Mouse (Mus musculus) neural tube, embryonic 13.5 days (tissue): ENCODE data around the gene Ccdc78. TPM values are rescaled to one million over a fixed set of nuclear protein-coding genes. Genes with fewer than 3 reads are reported as not detected.
A peak's percentile ranks its signal among the peaks of the same experiment; 100 is the strongest.
"Not testable (repeated sequence)": the region's sequence is repeated elsewhere in the genome, so short reads cannot be mapped to it uniquely, and the experiment has no call there.

Experiments
- ATAC-seq: fragments of 200-750 bp; cut with Nextera tagmentation; 2 replicates; pipeline ENCODE4 v1.8.0; 2017; ENCODE audit warnings: low read depth, mild to moderate bottlenecking, moderate TSS enrichment, moderate library complexity
- H3K27ac ChIP-seq: fragments of 300-500 bp; sonication (generic); replicated peaks from 2 replicates; pipeline ENCODE4 v1.5.1; 2015; ENCODE audit warnings: moderate library complexity, mild to moderate bottlenecking, inconsistent platforms
- H3K27me3 ChIP-seq: fragments of 300-500 bp; sonication (generic); 2 replicates; pipeline ENCODE4 v1.6.1; 2015; ENCODE audit warnings: mild to moderate bottlenecking, inconsistent platforms
- H3K36me3 ChIP-seq: fragments of 300-500 bp; sonication (generic); 2 replicates; pipeline ENCODE4 v1.6.1; 2015; ENCODE audit warnings: mild to moderate bottlenecking, inconsistent platforms
- H3K4me1 ChIP-seq: fragments of 300-500 bp; sonication (generic); replicated peaks from 2 replicates; pipeline ENCODE4 v1.6.1; 2015; ENCODE audit warnings: inconsistent platforms
- H3K4me2 ChIP-seq: fragments of 300-500 bp; sonication (generic); 2 replicates; pipeline ENCODE4 v1.6.1; 2015; ENCODE audit warnings: inconsistent platforms, mild to moderate bottlenecking, moderate library complexity
- H3K4me3 ChIP-seq: fragments of 300-500 bp; sonication (generic); 2 replicates; pipeline ENCODE4 v1.5.1; 2015; ENCODE audit warnings: mild to moderate bottlenecking, inconsistent platforms
- H3K9ac ChIP-seq: fragments of 300-500 bp; sonication (generic); 2 replicates; pipeline ENCODE4 v1.6.1; 2015; ENCODE audit warnings: moderate library complexity, mild to moderate bottlenecking, inconsistent platforms
- H3K9me3 ChIP-seq: fragments of 300-500 bp; sonication (generic); 2 replicates; pipeline ENCODE4 v1.6.1; 2016; ENCODE audit warnings: inconsistent platforms
- WGBS: fragments of 180-500 bp; shearing (Covaris S2); methylation state at CpG from one replicate; pipeline ENCODE4 v1.1.7; 2015; 5-methylcytosine and 5-hydroxymethylcytosine counted together
- polyA plus RNA-seq: library from polyadenylated mRNA; unstranded; fragments of >200 nt; fragmentation: Nextera tagmentation; extraction: Ambion mirVana; gene quantifications from 2 replicates; pipeline ENCODE4 v1.2.1, GENCODE M21; 2015

The Ccdc78 gene
- polyA plus RNA-seq = 0.33 and 0.39 TPM in 2 replicates

DNA sequence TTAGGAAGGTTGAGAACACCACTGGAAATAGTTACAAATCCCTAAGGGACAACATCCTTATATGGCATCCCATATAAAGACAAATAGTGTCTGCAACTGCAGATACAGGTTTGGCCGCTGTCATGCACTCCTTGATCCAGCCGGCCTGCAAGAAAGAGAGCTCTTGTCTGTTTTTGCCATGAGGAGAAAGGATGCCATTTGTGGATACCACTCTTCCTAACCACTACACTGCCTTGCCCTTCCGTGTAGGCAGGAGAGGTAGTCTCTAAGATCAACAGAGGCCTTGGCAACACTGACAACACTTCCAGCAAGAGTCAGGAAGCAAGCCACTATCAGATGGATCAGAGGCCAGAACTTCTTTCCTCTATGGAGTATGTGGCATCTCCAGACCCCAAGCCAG lies at the start of gene Ccdc78:
Gene Ccdc78, plus strand, starts transcription at position 301 of the 400 bp plus-strand sequence.
- H3K27me3 ChIP-seq = no peaks in the 10 kb centered on the region
- peak within 1 kb of the TSS; percentile 89 for H3K9ac ChIP-seq
- 85% methylated on average over 3 of the region's 3 CpGs for WGBS
- peak within 1 kb of the TSS; percentile 95 for H3K4me2 ChIP-seq
- H3K36me3 ChIP-seq = peaks cover 60% of the 10 kb centered on the region
- peak within 1 kb of the TSS; percentile 89 for H3K27ac ChIP-seq
- no peak for ATAC-seq
- H3K9me3 ChIP-seq = no peaks in the 10 kb centered on the region
- peak within 1 kb of the TSS; percentile 68 for H3K4me3 ChIP-seq
- peaks cover 36% of the 10 kb centered on the region for H3K4me1 ChIP-seq

DNA sequence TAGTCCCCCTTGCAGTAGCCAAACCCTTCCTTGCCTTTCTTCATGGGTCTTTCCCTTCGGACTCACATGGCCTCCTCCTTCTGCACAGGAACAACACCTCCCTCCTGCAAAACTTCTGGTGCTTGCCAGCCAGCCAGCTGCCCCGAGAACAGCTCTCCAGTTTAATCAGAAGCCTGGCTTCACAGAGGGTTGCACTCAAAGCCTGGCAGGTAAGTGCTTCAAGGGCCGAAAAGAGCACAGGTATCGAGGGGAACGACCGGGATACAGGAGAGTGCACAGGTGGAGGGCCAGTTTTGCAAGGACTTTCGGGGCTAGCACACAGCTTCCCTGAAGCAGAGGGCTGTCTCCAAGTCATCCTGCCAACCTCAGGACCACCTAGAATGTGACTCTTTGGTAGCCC lies 47.5 kb upstream of the Ccdc78 start:
- ATAC-seq = no peak
- H3K27ac ChIP-seq = no peak overlapping the region

DNA sequence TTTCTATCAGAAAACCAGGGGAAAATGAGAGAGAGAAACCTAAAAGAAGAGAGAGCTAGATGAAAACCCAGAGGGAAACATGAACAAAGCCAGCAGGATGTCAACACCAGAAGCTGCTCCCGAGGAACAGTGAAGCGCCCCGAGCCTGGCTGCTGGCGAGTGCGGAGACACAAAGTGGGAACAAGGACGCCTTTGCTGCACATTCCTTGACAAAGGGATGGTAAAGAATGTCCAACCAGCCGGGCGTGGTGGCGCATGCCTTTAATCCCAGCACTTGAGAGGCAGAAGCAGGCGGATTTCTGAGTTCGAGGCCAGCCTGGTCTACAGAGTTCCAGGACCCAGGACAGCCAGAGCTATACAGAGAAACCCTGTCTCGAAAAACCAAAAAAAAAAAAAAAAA lies 44.9 kb upstream of the Ccdc78 start:
- H3K27ac ChIP-seq, ATAC-seq, H3K9me3 ChIP-seq, H3K4me3 ChIP-seq, H3K9ac ChIP-seq, H3K27me3 ChIP-seq, H3K36me3 ChIP-seq, H3K4me2 ChIP-seq, H3K4me1 ChIP-seq: not testable (repeated sequence)
- 74% methylated on average over 12 of the region's 12 CpGs for WGBS

More for the DNA sequence above, 47.5 kb upstream of the Ccdc78 start:
- H3K4me1 ChIP-seq = no peaks in the 10 kb centered on the region
- no peak overlapping the region for H3K4me2 ChIP-seq
- H3K9ac ChIP-seq = no peak overlapping the region
- no peaks in the 10 kb centered on the region for H3K9me3 ChIP-seq
- no peak overlapping the region for H3K4me3 ChIP-seq
- H3K27me3 ChIP-seq = no peaks in the 10 kb centered on the region
- no peaks in the 10 kb centered on the region for H3K36me3 ChIP-seq
- WGBS = 88% methylated on average over 7 of the region's 7 CpGs

DNA sequence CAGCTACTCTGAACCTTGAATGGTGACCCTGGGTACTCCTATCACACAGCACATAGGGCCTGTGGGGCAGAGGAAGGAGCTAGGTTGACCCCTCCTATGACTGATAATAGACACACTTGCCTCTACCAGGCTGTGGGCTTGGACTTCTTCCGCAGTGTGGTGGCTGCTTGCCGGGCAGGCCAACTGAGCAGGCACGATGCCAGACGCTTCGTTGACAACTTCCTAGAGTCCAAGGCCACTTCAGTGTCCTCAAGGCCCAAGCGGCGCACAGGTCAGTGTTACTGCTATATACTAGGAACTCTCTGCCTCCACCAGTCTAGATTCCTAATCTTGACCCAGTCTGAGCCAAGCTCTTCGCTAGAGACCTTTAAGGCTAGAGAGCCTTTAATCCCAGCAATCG lies 42.5 kb upstream of the Ccdc78 start:
- Histone ChIP-seq H3K9me3 (no peaks in the 10 kb centered on the region), H3K27ac (no peak overlapping the region), H3K4me3 (no peak overlapping the region), H3K36me3 (no peaks in the 10 kb centered on the region), H3K4me2 (no peak overlapping the region), H3K4me1 (no peaks in the 10 kb centered on the region), H3K9ac (no peak overlapping the region), H3K27me3 (no peaks in the 10 kb centered on the region; the same call in 1 of the 2 replicates)
- 95% methylated on average over 9 of the region's 9 CpGs for WGBS
- ATAC-seq = no peak

DNA sequence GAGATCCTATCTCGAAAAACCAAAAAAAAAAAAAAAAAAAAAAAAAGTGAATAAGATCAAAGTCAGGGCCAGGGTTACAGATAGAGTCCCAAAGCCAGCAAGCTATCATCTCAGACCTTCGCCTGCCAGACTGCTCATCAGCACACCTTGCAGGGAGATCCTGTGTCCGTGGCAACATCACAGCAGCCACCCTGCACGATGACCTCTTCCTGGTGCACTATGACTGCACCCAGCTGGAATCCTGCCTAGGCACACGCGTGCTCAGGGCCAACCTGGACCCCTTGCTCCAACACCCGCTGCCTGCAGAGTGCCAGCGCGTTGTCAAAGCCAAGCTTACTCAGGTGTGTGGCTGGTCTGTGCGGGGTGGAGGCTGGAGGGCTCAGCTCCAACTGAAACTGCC lies 42.1 kb upstream of the Ccdc78 start:
- Histone ChIP-seq H3K4me2 (no peak overlapping the region), H3K9ac (no peak overlapping the region), H3K27ac (no peak overlapping the region), H3K9me3 (no peaks in the 10 kb centered on the region), H3K4me1 (no peaks in the 10 kb centered on the region), H3K4me3 (no peak overlapping the region), H3K27me3 (no peaks in the 10 kb centered on the region; the same call in 1 of the 2 replicates), H3K36me3 (no peaks in the 10 kb centered on the region)
- WGBS = 85% methylated on average over 10 of the region's 10 CpGs
- ATAC-seq = no peak

DNA sequence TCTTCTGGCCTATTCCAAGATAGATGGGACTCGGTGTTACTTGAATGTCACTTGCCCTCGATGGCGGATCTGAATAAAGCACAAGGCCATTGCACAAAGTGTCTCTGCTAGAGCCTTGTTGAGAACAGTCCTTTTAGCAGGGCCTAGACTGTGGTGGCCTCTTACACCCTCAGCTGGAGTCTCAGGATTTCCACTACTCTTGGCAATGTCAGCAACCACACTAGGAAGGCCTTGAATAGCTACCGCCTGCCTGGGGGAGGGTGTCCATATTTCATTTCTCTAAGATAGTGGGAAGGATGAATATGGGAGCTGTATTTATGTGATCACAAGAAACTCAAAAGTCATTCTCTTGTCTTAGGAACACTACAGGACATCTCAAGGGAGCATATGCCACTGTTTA lies 38.1 kb upstream of the Ccdc78 start:
- Histone ChIP-seq H3K4me1 (peaks cover 8% of the 10 kb centered on the region), H3K4me3 (no peak overlapping the region), H3K27me3 (no peaks in the 10 kb centered on the region; the same call in 1 of the 2 replicates), H3K9me3 (no peaks in the 10 kb centered on the region), H3K36me3 (no peaks in the 10 kb centered on the region), H3K4me2 (no peak overlapping the region), H3K9ac (no peak overlapping the region), H3K27ac (no peak overlapping the region)
- WGBS = 91% methylated on average over 4 of the region's 4 CpGs
- no peak for ATAC-seq

DNA sequence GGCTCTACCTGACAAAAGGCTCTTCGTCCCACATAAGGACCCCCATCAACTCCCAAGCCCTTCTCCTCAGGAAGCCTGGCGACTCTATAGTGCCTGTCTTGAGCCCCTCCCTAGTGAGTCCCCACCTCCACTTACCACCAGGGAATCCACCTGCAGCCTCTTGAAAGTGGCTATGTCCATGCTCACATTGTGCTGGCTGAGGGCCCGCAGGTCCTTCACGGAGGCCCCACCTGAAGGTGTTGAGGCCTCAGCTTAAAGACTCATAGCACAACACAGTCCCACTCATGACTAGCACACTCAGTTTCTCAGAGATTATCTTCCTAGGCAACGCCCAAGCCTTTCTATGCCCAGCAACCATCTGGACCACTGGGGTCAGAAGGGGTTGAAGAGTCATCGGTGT lies 37.1 kb upstream of the Ccdc78 start:
- Histone ChIP-seq H3K9me3 (no peaks in the 10 kb centered on the region), H3K27me3 (no peaks in the 10 kb centered on the region; the same call in 1 of the 2 replicates), H3K4me1 (peaks cover 8% of the 10 kb centered on the region), H3K36me3 (no peaks in the 10 kb centered on the region), H3K4me3 (no peak overlapping the region), H3K9ac (no peak overlapping the region), H3K4me2 (no peak overlapping the region), H3K27ac (no peak overlapping the region)
- WGBS = 89% methylated on average over 6 of the region's 6 CpGs
- no peak for ATAC-seq

DNA sequence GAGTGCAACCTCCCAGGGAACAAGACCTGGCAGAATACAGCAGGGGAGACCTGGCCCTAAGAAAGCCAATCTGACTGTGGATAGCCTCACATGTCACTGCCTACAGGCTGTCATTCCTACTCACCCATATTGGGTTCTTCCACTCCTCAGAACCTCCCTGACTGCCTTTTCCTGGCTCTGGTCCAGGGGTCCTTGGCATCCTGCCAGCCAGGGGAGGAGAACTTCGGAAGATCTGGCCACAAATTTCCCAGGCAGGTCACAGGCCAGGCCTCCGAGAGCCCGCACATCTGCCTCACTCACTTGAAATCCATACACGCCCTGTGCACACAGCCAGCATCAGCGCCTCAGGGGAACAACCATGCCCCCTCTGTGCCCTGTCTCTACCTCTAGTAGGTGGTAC lies 34.9 kb upstream of the Ccdc78 start:
- Histone ChIP-seq H3K27ac (no peak overlapping the region; the same call in 1 of the 2 replicates), H3K4me1 (peaks cover 8% of the 10 kb centered on the region), H3K9ac (peak overlapping the region; percentile 43; the same call in 1 of the 2 replicates), H3K4me3 (no peak overlapping the region), H3K36me3 (no peaks in the 10 kb centered on the region), H3K27me3 (no peaks in the 10 kb centered on the region; the same call in 1 of the 2 replicates), H3K9me3 (no peaks in the 10 kb centered on the region), H3K4me2 (no peak overlapping the region)
- ATAC-seq = no peak
- 54% methylated on average over 5 of the region's 5 CpGs for WGBS

DNA sequence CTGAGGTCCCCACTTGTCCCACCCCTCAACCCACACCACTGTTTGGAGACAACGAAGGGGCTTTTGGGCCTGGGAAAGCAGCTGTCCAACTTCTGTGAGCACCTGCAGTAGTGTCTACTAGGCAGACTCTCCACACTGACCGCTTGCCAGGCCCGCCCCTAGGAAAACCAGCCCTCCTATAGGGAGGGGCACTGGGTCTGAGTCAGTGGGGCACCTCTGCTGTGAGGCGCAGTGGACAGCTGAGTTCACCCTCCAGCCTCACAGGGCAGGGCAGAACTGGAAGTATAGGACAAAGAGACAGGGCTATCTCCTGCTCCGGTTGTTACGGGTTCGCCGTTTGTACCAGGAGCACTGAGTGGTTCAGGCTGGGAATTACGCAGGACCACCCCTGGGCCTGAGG lies 32.1 kb upstream of the Ccdc78 start, which contains the start of gene Msln:
Gene Msln, minus strand, starts transcription at position 138 of the 400 bp plus-strand sequence.
- Histone ChIP-seq H3K4me3 (no peak within 1 kb of the TSS), H3K4me2 (no peak within 1 kb of the TSS), H3K36me3 (no peaks in the 10 kb centered on the region), H3K27me3 (peaks cover 12% of the 10 kb centered on the region), H3K27ac (no peak within 1 kb of the TSS), H3K4me1 (peaks cover 8% of the 10 kb centered on the region), H3K9me3 (no peaks in the 10 kb centered on the region), H3K9ac (no peak within 1 kb of the TSS)
- 86% methylated on average over 9 of the region's 9 CpGs for WGBS
- no peak for ATAC-seq

DNA sequence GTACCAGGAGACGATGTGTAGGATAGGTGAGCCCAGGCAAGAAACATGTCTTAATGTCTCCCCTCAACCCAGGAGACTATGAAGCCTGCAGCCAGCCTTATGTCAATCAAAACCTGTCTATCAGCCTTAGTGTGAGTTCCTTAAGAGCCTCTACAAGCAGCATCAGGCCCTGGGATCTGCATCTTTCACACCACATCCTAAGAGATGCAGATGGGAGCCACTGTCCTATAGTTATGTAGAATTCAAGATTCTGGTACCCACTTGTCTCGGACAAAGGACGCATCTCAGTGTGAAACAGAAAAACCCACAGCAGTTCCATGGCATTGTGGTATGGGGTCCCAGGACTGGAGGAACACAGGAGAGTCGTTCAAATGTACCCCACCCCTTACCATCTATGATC lies 31.3 kb upstream of the Ccdc78 start:
- 81% methylated on average over 4 of the region's 4 CpGs for WGBS
- Histone ChIP-seq H3K27me3 (peaks cover 16% of the 10 kb centered on the region), H3K9ac (0 out of 2 replicates have a peak overlapping the region, but pooled peaks have one; percentile 17), H3K4me3 (no peak overlapping the region), H3K9me3 (no peaks in the 10 kb centered on the region), H3K27ac (no peak overlapping the region), H3K4me2 (no peak overlapping the region), H3K4me1 (peaks cover 8% of the 10 kb centered on the region), H3K36me3 (no peaks in the 10 kb centered on the region)
- ATAC-seq = no peak

DNA sequence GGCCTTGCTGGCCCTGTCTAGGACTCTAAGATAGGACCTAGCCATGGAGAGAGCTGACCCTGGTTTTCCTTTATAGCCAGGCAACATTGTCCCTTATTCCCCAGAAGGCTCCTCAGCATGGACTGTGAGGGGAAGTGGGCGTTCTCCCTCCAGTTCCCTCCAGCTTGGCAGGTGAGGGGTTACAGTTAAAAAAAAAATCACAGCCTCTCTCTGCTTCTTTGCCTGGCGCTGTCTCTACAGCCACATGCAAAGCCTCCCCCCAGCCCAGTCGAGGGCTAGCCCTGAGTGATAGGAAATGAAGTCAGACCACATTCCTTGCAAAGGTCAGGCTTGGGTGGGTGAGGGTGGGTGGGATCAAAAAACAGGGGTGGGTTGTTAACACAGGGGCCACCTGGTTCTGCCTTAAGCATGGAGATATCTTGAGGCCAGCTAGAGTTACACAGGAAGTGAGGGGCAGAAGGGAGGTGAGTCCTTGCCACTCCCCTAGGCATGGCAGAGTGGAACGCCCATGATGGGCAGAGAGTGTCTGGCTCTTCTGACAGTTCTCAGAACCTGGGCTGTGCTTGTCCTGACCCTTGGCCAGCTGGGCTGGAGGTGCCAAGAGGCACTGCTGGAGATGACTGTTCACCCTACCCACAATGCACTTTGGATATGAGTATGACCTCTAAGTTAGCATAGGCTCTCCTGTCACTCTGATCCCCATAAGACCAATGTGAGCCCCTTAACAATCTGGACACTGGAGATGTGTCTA lies 30.6 kb upstream of the Ccdc78 start:
- no peak for ATAC-seq
- H3K9me3 ChIP-seq = no peaks in the 10 kb centered on the region
- 0 out of 2 replicates have a peak overlapping the region, but pooled peaks have one; percentile 17 for H3K9ac ChIP-seq
- no peak overlapping the region for H3K27ac ChIP-seq
- WGBS = 66% methylated on average over 4 of the region's 4 CpGs
- no peak overlapping the region for H3K4me2 ChIP-seq
- peaks cover 18% of the 10 kb centered on the region for H3K27me3 ChIP-seq
- no peaks in the 10 kb centered on the region for H3K36me3 ChIP-seq
- H3K4me1 ChIP-seq = peaks cover 8% of the 10 kb centered on the region
- H3K4me3 ChIP-seq = no peak overlapping the region

DNA sequence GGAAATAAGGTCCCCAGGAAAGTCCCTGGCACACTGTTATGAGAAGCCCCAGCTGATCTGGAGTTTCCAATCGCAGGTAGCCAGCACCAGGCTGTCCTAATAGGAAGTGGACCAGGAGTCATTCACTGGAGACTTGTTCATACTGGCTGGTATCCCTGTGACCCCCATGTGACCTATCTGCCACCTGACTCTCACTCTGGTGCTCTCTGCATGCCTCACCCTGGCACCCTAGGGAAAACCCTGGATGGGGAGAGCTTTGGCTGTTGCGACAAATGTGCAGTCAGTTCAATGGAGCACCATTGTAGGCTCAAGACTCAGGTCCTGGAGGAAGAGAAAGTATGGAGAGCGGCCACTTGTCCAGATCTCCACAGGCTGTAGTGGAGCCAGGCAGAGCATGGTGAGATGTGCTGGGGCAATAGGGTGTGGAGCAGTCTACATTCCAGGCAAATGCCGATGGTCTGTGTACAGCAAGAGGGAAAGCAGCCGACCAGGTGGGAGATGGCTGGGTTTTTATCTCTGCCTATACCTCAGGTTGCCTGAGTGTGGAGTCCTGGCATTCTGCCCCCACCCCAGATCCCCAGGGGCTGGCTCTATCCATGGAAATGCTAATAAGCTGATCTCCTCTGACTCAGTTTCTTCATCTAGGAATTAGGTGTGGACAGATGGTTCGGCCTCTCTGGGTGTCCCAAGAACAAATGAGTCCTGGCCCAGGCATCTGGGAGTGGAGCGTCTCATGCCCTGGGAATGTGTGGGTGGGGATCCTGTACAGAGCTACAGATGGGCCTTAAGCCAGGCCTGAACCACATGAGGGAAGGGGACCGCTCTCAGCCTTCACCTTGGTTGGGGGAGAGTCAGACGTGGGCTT lies 29.8 kb upstream of the Ccdc78 start:
- Histone ChIP-seq H3K9me3 (no peaks in the 10 kb centered on the region), H3K4me1 (peaks cover 2% of the 10 kb centered on the region), H3K4me3 (no peak overlapping the region), H3K9ac (no peak overlapping the region), H3K4me2 (no peak overlapping the region), H3K27me3 (peaks cover 19% of the 10 kb centered on the region), H3K36me3 (no peaks in the 10 kb centered on the region), H3K27ac (no peak overlapping the region)
- no peak for ATAC-seq
- WGBS = 78% methylated on average over 9 of the region's 9 CpGs
